Mouse (Mus musculus) lung, postnatal 0 days (tissue): Measurements from ENCODE around the gene Tlr6. TPM values are rescaled to one million over a fixed set of nuclear protein-coding genes. Genes with fewer than 3 reads are reported as not detected.

Experiments
- ATAC-seq: fragments of 200-750 bp; cut with Nextera tagmentation; 2 replicates; pipeline ENCODE4 v1.8.0; 2017; ENCODE audit warnings: moderate library complexity
- DNase-seq: peaks from one replicate; pipeline ENCODE4 v3.0.0-alpha.2; 2016; ENCODE audit warnings: low spot score
- H3K27ac ChIP-seq: fragments of 300-500 bp; sonication (generic); 2 replicates; pipeline ENCODE4 v1.5.1; 2014; ENCODE audit warnings: antibody characterized with exemption, mild to moderate bottlenecking, low read length, mixed read lengths
- H3K27me3 ChIP-seq: fragments of 300-500 bp; sonication (generic); replicated peaks from 2 replicates; pipeline ENCODE4 v1.6.1; 2014; ENCODE audit warnings: low read length, mixed read lengths; ENCODE audit not compliant: insufficient read depth
- H3K36me3 ChIP-seq: fragments of 300-500 bp; sonication (generic); 2 replicates; pipeline ENCODE4 v1.6.1; 2014; ENCODE audit warnings: low read length, mixed read lengths; ENCODE audit not compliant: insufficient read depth
- H3K4me1 ChIP-seq: fragments of 300-500 bp; sonication (generic); 2 replicates; pipeline ENCODE4 v1.6.1; 2014; ENCODE audit warnings: antibody characterized with exemption, low read depth, low read length, mixed read lengths; ENCODE audit not compliant: insufficient read depth
- H3K4me2 ChIP-seq: fragments of 300-500 bp; sonication (generic); replicated peaks from 2 replicates; pipeline ENCODE4 v1.6.1; 2014; ENCODE audit warnings: low read depth, mild to moderate bottlenecking, low read length, moderate library complexity, mixed read lengths
- H3K4me3 ChIP-seq: fragments of 300-500 bp; sonication (generic); 2 replicates; pipeline ENCODE4 v1.5.1; 2014; ENCODE audit warnings: low read depth, low read length
- H3K9ac ChIP-seq: fragments of 300-500 bp; sonication (generic); replicated peaks from 2 replicates; pipeline ENCODE4 v1.6.1; 2014; ENCODE audit warnings: low read depth, mild to moderate bottlenecking
- H3K9me3 ChIP-seq: fragments of 300-500 bp; sonication (generic); 2 replicates; pipeline ENCODE4 v1.6.1; 2016; ENCODE audit warnings: low read length, mixed read lengths
- CTCF ChIP-seq: IDR thresholded peaks from 2 replicates; pipeline ENCODE4 v1.5.1; 2016; ENCODE audit warnings: antibody characterized with exemption, mild to moderate bottlenecking
- EP300 ChIP-seq: IDR thresholded peaks from 2 replicates; pipeline ENCODE4 v1.6.1; 2016; ENCODE audit warnings: antibody characterized with exemption, mild to moderate bottlenecking, control low read depth
- WGBS: fragments of 180-500 bp; shearing (Covaris S2); extraction: QIAGEN DNeasy Blood & Tissue Kit; methylation state at CpG from one replicate; pipeline ENCODE4 v1.1.7; 2014; 5-methylcytosine and 5-hydroxymethylcytosine counted together
- polyA plus RNA-seq: library from polyadenylated mRNA; unstranded; fragments of >200 nt; fragmentation: Nextera tagmentation; extraction: Ambion mirVana; gene quantifications from 2 replicates; pipeline ENCODE4 v1.2.1, GENCODE M21; 2015

Tlr6 gene
- polyA plus RNA-seq, 1 experiment from 2014 or later: 0.68 TPM

GRCm38 (mm10) chr5:64992540-64992939, 32.6 kb upstream of the Tlr6 start:
- H3K27me3 ChIP-seq: no peaks in the 10 kb centered on the region
- no peaks in the 10 kb centered on the region for H3K9me3 ChIP-seq
- TF ChIP-seq CTCF (peak; percentile 43), EP300 (no peak)
- no peaks in the 10 kb centered on the region for H3K4me1 ChIP-seq
- no peak overlapping the region for H3K4me2 ChIP-seq
- no peak overlapping the region for H3K4me3 ChIP-seq
- ATAC-seq (no peak), DNase-seq (no peak)
- peaks cover 4% of the 10 kb centered on the region; the same call in 1 of the 2 replicates for H3K36me3 ChIP-seq
- 58% methylated on average over 8 of the region's 8 CpGs for WGBS
- H3K27ac ChIP-seq: no peak overlapping the region
- H3K9ac ChIP-seq: no peak overlapping the region

- Histone ChIP-seq H3K36me3 (no peaks in the 10 kb centered on the region), H3K9ac (no peak overlapping the region), H3K27me3 (no peaks in the 10 kb centered on the region), H3K4me2 (no peak overlapping the region), H3K9me3 (no peaks in the 10 kb centered on the region), H3K4me1 (no peaks in the 10 kb centered on the region), H3K4me3 (no peak overlapping the region), H3K27ac (no peak overlapping the region)
- ATAC-seq (no peak), DNase-seq (no peak)
- WGBS: 100% methylated on average over 1 of the region's 1 CpGs
- TF ChIP-seq CTCF: no peak
- no peak for TF ChIP-seq EP300
Measured at GRCm38 (mm10) chr5:64989940-64990339, 30.0 kb upstream of the Tlr6 start.

DNA sequence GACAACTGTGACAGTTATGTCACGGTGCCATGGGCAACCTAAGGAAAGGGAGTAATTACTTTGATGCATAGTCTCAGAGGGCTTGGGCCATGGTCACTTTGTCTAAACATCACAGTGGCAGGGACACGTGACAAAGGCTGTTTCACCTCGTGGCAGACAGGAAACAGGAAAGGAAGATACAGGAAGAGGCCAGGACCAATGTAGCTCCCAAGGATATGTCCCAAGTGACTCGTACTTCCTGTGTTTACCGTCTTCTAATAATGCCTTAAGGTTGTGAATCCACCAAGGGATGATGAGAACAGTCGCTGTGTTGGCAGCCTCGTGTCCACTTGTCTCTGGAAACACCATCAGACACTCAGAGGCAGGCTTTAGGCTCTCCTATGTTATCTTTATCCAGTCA, 26.1 kb upstream of the Tlr6 start:
- Histone ChIP-seq H3K4me3 (no peak overlapping the region), H3K9ac (no peak overlapping the region), H3K27ac (peak overlapping the region; percentile 54; the same call in 1 of the 2 replicates), H3K27me3 (no peaks in the 10 kb centered on the region), H3K4me1 (no peaks in the 10 kb centered on the region), H3K36me3 (0 out of 2 replicates have a peak, but pooled peaks cover 6% of the 10 kb centered on the region), H3K4me2 (no peak overlapping the region), H3K9me3 (no peaks in the 10 kb centered on the region)
- DNase-seq (peak; percentile 62), ATAC-seq (peak; percentile 87)
- 55% methylated on average over 7 of the region's 7 CpGs for WGBS
- TF ChIP-seq CTCF (no peak), EP300 (peak; percentile 79)

GRCm38 (mm10) chr5:64977128-64977527, 17.2 kb upstream of the Tlr6 start:
- no peaks in the 10 kb centered on the region for H3K27me3 ChIP-seq
- TF ChIP-seq CTCF (no peak), EP300 (no peak)
- no peak overlapping the region for H3K27ac ChIP-seq
- no peak overlapping the region for H3K9ac ChIP-seq
- H3K4me2 ChIP-seq: no peak overlapping the region
- 67% methylated on average over 8 of the region's 8 CpGs for WGBS
- DNase-seq (no peak), ATAC-seq (no peak)
- no peak overlapping the region for H3K4me3 ChIP-seq
- H3K36me3 ChIP-seq: peaks cover 5% of the 10 kb centered on the region; the same call in 1 of the 2 replicates
- H3K4me1 ChIP-seq: no peaks in the 10 kb centered on the region
- H3K9me3 ChIP-seq: no peaks in the 10 kb centered on the region

- 80% methylated on average over 5 of the region's 5 CpGs for WGBS
- H3K27me3 ChIP-seq: no peaks in the 10 kb centered on the region
- TF ChIP-seq CTCF (no peak), EP300 (no peak)
- no peak overlapping the region for H3K27ac ChIP-seq
- no peak for DNase-seq
- no peak overlapping the region for H3K4me3 ChIP-seq
- H3K36me3 ChIP-seq: peaks cover 5% of the 10 kb centered on the region; the same call in 1 of the 2 replicates
- H3K4me1 ChIP-seq: no peaks in the 10 kb centered on the region
- no peak overlapping the region for H3K4me2 ChIP-seq
- no peak overlapping the region for H3K9ac ChIP-seq
- H3K9me3 ChIP-seq: no peaks in the 10 kb centered on the region
- no peak for ATAC-seq
Measured at GRCm38 (mm10) chr5:64975121-64975520, 15.2 kb upstream of the Tlr6 start.

- Histone ChIP-seq H3K9me3 (no peaks in the 10 kb centered on the region), H3K27me3 (no peaks in the 10 kb centered on the region), H3K27ac (peak within 1 kb of the TSS; percentile 72), H3K4me2 (peak within 1 kb of the TSS; percentile 88), H3K36me3 (no peaks in the 10 kb centered on the region), H3K9ac (peak within 1 kb of the TSS; percentile 68), H3K4me1 (no peaks in the 10 kb centered on the region), H3K4me3 (peak within 1 kb of the TSS; percentile 71)
- WGBS: 1% methylated on average over 48 of the region's 68 CpGs
- no peak for TF ChIP-seq EP300
- no peak for TF ChIP-seq CTCF
- ATAC-seq: peak; percentile 95
- DNase-seq: peak; percentile 94
Measured at GRCm38 (mm10) chr5:64969861-64970771, 10.2 kb upstream of the Tlr6 start, which contains the start of gene Fam114a1. TSS of gene Fam114a1 (plus strand) at chr5:64970071.
